Mouse (Mus musculus) hindbrain, embryonic 11.5 days (tissue): ENCODE data around the gene Lypd5. TPM values are rescaled to one million over a fixed set of nuclear protein-coding genes. Genes with fewer than 3 reads are reported as not detected.
A peak's percentile ranks its signal among the peaks of the same experiment; 100 is the strongest.
"Not testable (repeated sequence)": the region's sequence is repeated elsewhere in the genome, so short reads cannot be mapped to it uniquely, and the experiment has no call there.

Source experiments
- ATAC-seq: fragments of 200-750 bp; cut with Nextera tagmentation; 2 replicates; pipeline ENCODE4 v1.8.0; 2017; ENCODE audit warnings: mild to moderate bottlenecking, moderate TSS enrichment, moderate library complexity; ENCODE audit not compliant: low FRiP score
- DNase-seq: peaks from one replicate; pipeline ENCODE4 v3.0.0-alpha.2; 2015; ENCODE audit warnings: low spot score
- H3K27ac ChIP-seq: fragments of 300-500 bp; sonication (generic); 2 replicates; pipeline ENCODE4 v1.5.1; 2014; ENCODE audit warnings: mild to moderate bottlenecking, low read depth, low read length
- H3K27me3 ChIP-seq: fragments of 300-500 bp; sonication (generic); 2 replicates; pipeline ENCODE4 v1.6.1; 2014; ENCODE audit warnings: mild to moderate bottlenecking, low read length, moderate library complexity, mixed read lengths; ENCODE audit not compliant: control insufficient read depth, insufficient read depth
- H3K36me3 ChIP-seq: fragments of 300-500 bp; sonication (generic); 2 replicates; pipeline ENCODE4 v1.6.1; 2014; ENCODE audit warnings: mild to moderate bottlenecking, low read length, moderate library complexity, mixed read lengths; ENCODE audit not compliant: control insufficient read depth, insufficient read depth
- H3K4me1 ChIP-seq: fragments of 300-500 bp; sonication (generic); replicated peaks from 2 replicates; pipeline ENCODE4 v1.6.1; 2014; ENCODE audit warnings: low read length, mixed read lengths; ENCODE audit not compliant: control insufficient read depth, insufficient read depth
- H3K4me2 ChIP-seq: fragments of 300-500 bp; sonication (generic); replicated peaks from 2 replicates; pipeline ENCODE4 v1.6.1; 2014; ENCODE audit warnings: mild to moderate bottlenecking, low read depth, low read length
- H3K4me3 ChIP-seq: fragments of 300-500 bp; sonication (generic); 2 replicates; pipeline ENCODE4 v1.5.1; 2014; ENCODE audit warnings: low read depth, low read length
- H3K9ac ChIP-seq: fragments of 300-500 bp; sonication (generic); 2 replicates; pipeline ENCODE4 v1.6.1; 2014; ENCODE audit warnings: low read depth, low read length
- H3K9me3 ChIP-seq: fragments of 300-500 bp; sonication (generic); 2 replicates; pipeline ENCODE4 v1.6.1; 2016; ENCODE audit warnings: low read length; ENCODE audit not compliant: control insufficient read depth
- whole genome bisulfite sequencing: fragments of 180-500 bp; shearing (Covaris S2); extraction: QIAGEN DNeasy Blood & Tissue Kit; methylation state at CpG from one replicate; pipeline ENCODE4 v1.1.7; 2014; 5-methylcytosine and 5-hydroxymethylcytosine counted together
- polyA plus RNA-seq: library from polyadenylated mRNA; unstranded; fragments of >200 nt; fragmentation: Nextera tagmentation; extraction: Ambion mirVana; gene quantifications from 2 replicates; pipeline ENCODE4 v1.2.1, GENCODE M21; 2014

Lypd5 gene
- polyA plus RNA-seq, 1 experiment from 2014 or later: not detected

- WGBS: 84% methylated on average over 11 of the region's 11 CpGs
Observed at GRCm38 (mm10) chr7:24396832-24397231, 47.8 kb downstream of the Lypd5 start.

GRCm38 (mm10) chr7:24398364-24398913 is 49.4 kb downstream of the Lypd5 start:
- no peaks in the 10 kb centered on the region for H3K27me3 ChIP-seq
- no peak overlapping the region for H3K27ac ChIP-seq
- H3K4me2 ChIP-seq: no peak overlapping the region
- H3K36me3 ChIP-seq: no peaks in the 10 kb centered on the region
- 98% methylated on average over 8 of the region's 8 CpGs for WGBS
- no peaks in the 10 kb centered on the region for H3K9me3 ChIP-seq
- H3K4me1 ChIP-seq: no peaks in the 10 kb centered on the region
- no peak overlapping the region for H3K4me3 ChIP-seq
- H3K9ac ChIP-seq: no peak overlapping the region
- no peak for ATAC-seq
- DNase-seq: no peak

More at GRCm38 (mm10) chr7:24396832-24397231, 47.8 kb downstream of the Lypd5 start:
- H3K4me1 ChIP-seq: no peaks in the 10 kb centered on the region
- ATAC-seq: no peak
- H3K9ac ChIP-seq: no peak overlapping the region
- no peak overlapping the region for H3K4me3 ChIP-seq
- H3K4me2 ChIP-seq: no peak overlapping the region
- no peaks in the 10 kb centered on the region for H3K27me3 ChIP-seq
- no peak overlapping the region for H3K27ac ChIP-seq
- H3K36me3 ChIP-seq: no peaks in the 10 kb centered on the region
- no peaks in the 10 kb centered on the region for H3K9me3 ChIP-seq
- DNase-seq: no peak

GRCm38 (mm10) chr7:24399256-24400081 is 50.5 kb downstream of the Lypd5 start, which contains the start of gene Smg9:
Smg9 (plus strand) TSS chr7:24399619.
- Histone ChIP-seq H3K27ac (peak within 1 kb of the TSS; percentile 89), H3K9me3 (no peaks in the 10 kb centered on the region), H3K4me3 (peak within 1 kb of the TSS; percentile 46), H3K9ac (peak within 1 kb of the TSS; percentile 55), H3K27me3 (no peaks in the 10 kb centered on the region), H3K4me2 (peak within 1 kb of the TSS; percentile 23), H3K4me1 (no peaks in the 10 kb centered on the region), H3K36me3 (no peaks in the 10 kb centered on the region)
- DNase-seq (peak; percentile 99), ATAC-seq (peak; percentile 96)
- 3% methylated on average over 65 of the region's 66 CpGs for WGBS

- no peaks in the 10 kb centered on the region for H3K36me3 ChIP-seq
- peak overlapping the region; percentile 46 for H3K4me3 ChIP-seq
- 12% methylated on average over 3 of the region's 3 CpGs for WGBS
- H3K4me2 ChIP-seq: peak overlapping the region; percentile 23
- H3K9ac ChIP-seq: no peak overlapping the region
- ATAC-seq (no peak; the same call in 1 of the 2 replicates), DNase-seq (no peak)
- no peaks in the 10 kb centered on the region for H3K9me3 ChIP-seq
- no peaks in the 10 kb centered on the region for H3K27me3 ChIP-seq
- no peaks in the 10 kb centered on the region for H3K4me1 ChIP-seq
- 0 out of 2 replicates have a peak overlapping the region, but pooled peaks have one; percentile 89 for H3K27ac ChIP-seq
Observed at GRCm38 (mm10) chr7:24400082-24400452, 51.1 kb downstream of the Lypd5 start.

GRCm38 (mm10) chr7:24400489-24400888 is 51.5 kb downstream of the Lypd5 start:
- H3K27me3 ChIP-seq, H3K4me2 ChIP-seq, H3K9me3 ChIP-seq, H3K4me1 ChIP-seq, H3K27ac ChIP-seq, H3K36me3 ChIP-seq, H3K9ac ChIP-seq, H3K4me3 ChIP-seq, ATAC-seq, DNase-seq: not testable (repeated sequence)
- WGBS: 92% methylated on average over 4 of the region's 4 CpGs

GRCm38 (mm10) chr7:24402851-24403250 is 53.9 kb downstream of the Lypd5 start:
- H3K4me1 ChIP-seq: no peaks in the 10 kb centered on the region
- H3K4me2 ChIP-seq: no peak overlapping the region
- H3K9me3 ChIP-seq: no peaks in the 10 kb centered on the region
- no peak overlapping the region for H3K27ac ChIP-seq
- H3K27me3 ChIP-seq: no peaks in the 10 kb centered on the region
- H3K36me3 ChIP-seq: peaks cover 5% of the 10 kb centered on the region; the same call in 1 of the 2 replicates
- no peak overlapping the region for H3K4me3 ChIP-seq
- ATAC-seq (no peak), DNase-seq (no peak)
- 98% methylated on average over 9 of the region's 9 CpGs for WGBS
- H3K9ac ChIP-seq: no peak overlapping the region

Other genes starting within 250 kb of the Lypd5 start
- 4.6 and 4.8 TPM in 2 replicates for gene Zfp112, start 236.9 kb upstream of the Lypd5 start, polyA plus RNA-seq
- gene Zfp235, start 215.0 kb upstream of the Lypd5 start, polyA plus RNA-seq: 15.1 and 18.1 TPM in 2 replicates
- 4.5 and 7.8 TPM in 2 replicates for gene Zfp114, start 174.1 kb upstream of the Lypd5 start, polyA plus RNA-seq
- 9.5 and 11.0 TPM in 2 replicates for gene Zfp111, start 137.8 kb upstream of the Lypd5 start, polyA plus RNA-seq
- 4.9 and 6.1 TPM in 2 replicates for gene Zfp109, start 111.6 kb upstream of the Lypd5 start, polyA plus RNA-seq
- 2.2 and 3.0 TPM in 2 replicates for gene Zfp108, start 94.4 kb upstream of the Lypd5 start, polyA plus RNA-seq
- gene Zfp93, start 78.8 kb upstream of the Lypd5 start, polyA plus RNA-seq: 7.2 and 9.6 TPM in 2 replicates
- 32.1 and 40.0 TPM in 2 replicates for gene Zfp61, start 48.0 kb upstream of the Lypd5 start, polyA plus RNA-seq
- gene Zfp94, start 32.5 kb upstream of the Lypd5 start, polyA plus RNA-seq: 12.8 and 15.4 TPM in 2 replicates
- gene Tescl, start 15.3 kb upstream of the Lypd5 start, polyA plus RNA-seq: not detected in 2 replicates
- 2.4 and 3.5 TPM in 2 replicates for gene Kcnn4, start 21.1 kb downstream of the Lypd5 start, polyA plus RNA-seq
- gene Smg9, start 50.4 kb downstream of the Lypd5 start, polyA plus RNA-seq: 18.4 and 21.3 TPM in 2 replicates
- gene Irgc1, start 103.1 kb downstream of the Lypd5 start, polyA plus RNA-seq: not detected in 2 replicates
- 1.7 and 2.1 TPM in 2 replicates for gene Plaur, start 113.3 kb downstream of the Lypd5 start, polyA plus RNA-seq
- 8.8 and 12.6 TPM in 2 replicates for gene Cadm4, start 132.8 kb downstream of the Lypd5 start, polyA plus RNA-seq
- 82.4 and 87.7 TPM in 2 replicates for gene Zfp428, start 157.8 kb downstream of the Lypd5 start, polyA plus RNA-seq
- 0.59 and 0.90 TPM in 2 replicates for gene AC161166.1, start 163.3 kb downstream of the Lypd5 start, polyA plus RNA-seq
- gene Irgq, start 181.5 kb downstream of the Lypd5 start, polyA plus RNA-seq: 12.8 and 14.2 TPM in 2 replicates
- 0.28 TPM in 1 of 2 replicates, not detected in the other for gene Pinlyp, start 196.9 kb downstream of the Lypd5 start, polyA plus RNA-seq
- gene Xrcc1, start 197.1 kb downstream of the Lypd5 start, polyA plus RNA-seq: 78.0 and 94.5 TPM in 2 replicates
- 19.8 and 20.6 TPM in 2 replicates for gene Ethe1, start 238.3 kb downstream of the Lypd5 start, polyA plus RNA-seq
- 0.93 and 1.2 TPM in 2 replicates for gene Zfp575, start 238.4 kb downstream of the Lypd5 start, polyA plus RNA-seq